ENCODE assay signal across 10 mouse cellular contexts in genomic region chr13:64373695-64374094, GRCm38 (mm10). TPM values are rescaled to one million over a fixed set of nuclear protein-coding genes. Genes with fewer than 3 reads are reported as not detected.
DNase-seq lines count a peak whose midpoint lies in the region; ATAC-seq and TF ChIP-seq lines count a peak whose summit lies in the region.
"Had no signal": no experiment of that assay in that cellular context is flagged by ENCODE, and none has a peak within 500 bp of the region (broad histone marks: within the 10 kb centered on the region; RNA-seq: fewer than 3 reads in every experiment).

No protein-coding gene starts in this region.

- no peak overlapping the region for H3K4me3 ChIP-seq in embryonic facial prominence, embryonic 14.5 days (ENCODE audit: low read depth, low read length)
- no peak overlapping the region for H3K4me3 ChIP-seq in embryonic facial prominence, embryonic 10.5 days
- H3K4me3 ChIP-seq in lung, postnatal 0 days (ENCODE audit: low read depth, low read length): no peak overlapping the region
- no peak overlapping the region for H3K4me3 ChIP-seq in cerebellum, adult 2 months (replicated peaks; ENCODE audit: insufficient read depth, low read depth, low read length)
- H3K4me3 ChIP-seq: embryonic facial prominence, embryonic 13.5 days had no signal

- TF ChIP-seq POLR2A in cerebellum, adult 2 months (IDR thresholded peaks at IDR 0.05; ENCODE audit: borderline replicate concordance, insufficient read depth, low read length): no peak

- no peak overlapping the region for H3K4me2 ChIP-seq in embryonic facial prominence, embryonic 14.5 days (ENCODE audit: low read depth, low read length)
- H3K4me2 ChIP-seq in lung, postnatal 0 days (replicated peaks; ENCODE audit: low read depth, low read length): no peak overlapping the region
- H3K4me2 ChIP-seq: embryonic facial prominence, embryonic 13.5 days; liver, embryonic 11.5 days had no signal

- no peaks in the 10 kb centered on the region for H3K27me3 ChIP-seq in embryonic facial prominence, embryonic 14.5 days (replicated peaks; ENCODE audit: control insufficient read depth, insufficient read depth, low read length)
- H3K27me3 ChIP-seq in embryonic facial prominence, embryonic 10.5 days (replicated peaks; ENCODE audit: low read depth, poor library complexity, severe bottlenecking): no peaks in the 10 kb centered on the region
- no peaks in the 10 kb centered on the region for H3K27me3 ChIP-seq in lung, postnatal 0 days (replicated peaks; ENCODE audit: insufficient read depth, low read length)
- H3K27me3 ChIP-seq in cerebellum, adult 2 months (ENCODE audit: control insufficient read depth, insufficient read depth, low read length): no peaks in the 10 kb centered on the region
- H3K27me3 ChIP-seq: embryonic facial prominence, embryonic 13.5 days had no signal

- no peak for TF ChIP-seq EP300 in lung, postnatal 0 days (IDR thresholded peaks at IDR 0.05)

- no peak for ATAC-seq in embryonic facial prominence, embryonic 14.5 days (ENCODE audit: low read depth)
- 0 out of 2 replicates have a peak, but pooled peaks have one; percentile 5 for ATAC-seq in common myeloid progenitor, adult 5-6 weeks (replicated peaks; ENCODE audit: low read depth, poor library complexity, severe bottlenecking)
- ATAC-seq in lung, postnatal 0 days: no peak

- 4% methylated on average over 1 of the region's 1 CpGs for WGBS in embryonic facial prominence, embryonic 14.5 days
- WGBS in embryonic facial prominence, embryonic 10.5 days: 19% methylated on average over 1 of the region's 1 CpGs
- WGBS in lung, postnatal 0 days: 0% methylated on average over 1 of the region's 1 CpGs
- 24% methylated on average over 1 of the region's 1 CpGs for WGBS in cerebellum, adult 2 months

- H3K9ac ChIP-seq in embryonic facial prominence, embryonic 14.5 days (ENCODE audit: low read depth, low read length): no peak overlapping the region
- no peak overlapping the region for H3K9ac ChIP-seq in lung, postnatal 0 days (replicated peaks; ENCODE audit: low read depth)
- H3K9ac ChIP-seq: embryonic facial prominence, embryonic 13.5 days had no signal

- no peak for TF ChIP-seq CTCF in lung, postnatal 0 days (IDR thresholded peaks at IDR 0.05)
- TF ChIP-seq CTCF in cerebellum, adult 2 months (IDR thresholded peaks at IDR 0.05; ENCODE audit: borderline replicate concordance, insufficient read depth, low read depth, low read length): no peak

- peak; percentile 68 for DNase-seq in embryonic facial prominence, embryonic 14.5 days (ENCODE audit: low spot score)
- no peak for DNase-seq in embryonic facial prominence, embryonic 10.5 days (ENCODE audit: low spot score)
- DNase-seq in left cerebral cortex, postnatal 14 days (ENCODE audit: low spot score in 2 of 2): peak; percentile 22 to 47
- no peak for DNase-seq in left cerebral cortex, adult 18-20 months (ENCODE audit: low spot score in 2 of 2)
- DNase-seq in lung, postnatal 0 days (ENCODE audit: low spot score): peak; percentile 28
- DNase-seq in cerebellum, adult 2 months: no peak
- no peak for DNase-seq in thymus, postnatal 25 days

- no peak overlapping the region for H3K27ac ChIP-seq in embryonic facial prominence, embryonic 14.5 days (replicated peaks; ENCODE audit: low read depth, low read length)
- H3K27ac ChIP-seq in embryonic facial prominence, embryonic 10.5 days (replicated peaks): no peak overlapping the region
- no peak overlapping the region for H3K27ac ChIP-seq in lung, postnatal 0 days (ENCODE audit: low read length)
- H3K27ac ChIP-seq in cerebellum, adult 2 months (ENCODE audit: insufficient read depth, low read length): no peak overlapping the region
- H3K27ac ChIP-seq: embryonic facial prominence, embryonic 13.5 days had no signal

- H3K9me3 ChIP-seq in embryonic facial prominence, embryonic 14.5 days (ENCODE audit: control insufficient read depth, low read length): no peaks in the 10 kb centered on the region
- H3K9me3 ChIP-seq in embryonic facial prominence, embryonic 10.5 days: no peaks in the 10 kb centered on the region
- no peaks in the 10 kb centered on the region for H3K9me3 ChIP-seq in lung, postnatal 0 days (ENCODE audit: low read length)
- H3K9me3 ChIP-seq: embryonic facial prominence, embryonic 13.5 days had no signal

- H3K4me1 ChIP-seq in embryonic facial prominence, embryonic 14.5 days (ENCODE audit: control insufficient read depth, insufficient read depth, low read length): peaks cover 8% of the 10 kb centered on the region; the same call in 1 of the 2 replicates
- H3K4me1 ChIP-seq in embryonic facial prominence, embryonic 10.5 days: peaks cover 10% of the 10 kb centered on the region
- H3K4me1 ChIP-seq in lung, postnatal 0 days (ENCODE audit: insufficient read depth, low read depth, low read length): no peaks in the 10 kb centered on the region
- no peaks in the 10 kb centered on the region for H3K4me1 ChIP-seq in cerebellum, adult 2 months (ENCODE audit: control insufficient read depth, insufficient read depth, low read length)

- intact Hi-C loops in left cerebral cortex, postnatal 14 days (cut with DNase I): no loop called here

- no peaks in the 10 kb centered on the region for H3K36me3 ChIP-seq in embryonic facial prominence, embryonic 14.5 days (ENCODE audit: control insufficient read depth, insufficient read depth, low read length)
- H3K36me3 ChIP-seq in embryonic facial prominence, embryonic 10.5 days (replicated peaks): no peaks in the 10 kb centered on the region
- no peaks in the 10 kb centered on the region for H3K36me3 ChIP-seq in lung, postnatal 0 days (ENCODE audit: insufficient read depth, low read length)
- H3K36me3 ChIP-seq: embryonic facial prominence, embryonic 13.5 days had no signal

RNA-seq across cellular contexts. Expression of gene Ctsl, which starts 3.0 kb away (rescaled TPM):
- polyA plus RNA-seq in embryonic facial prominence, embryonic 14.5 days (2014; fragmentation: Nextera tagmentation; extraction: Ambion mirVana): 213 and 225 TPM in 2 replicates
- 121 and 132 TPM in 2 replicates for polyA plus RNA-seq in embryonic facial prominence, embryonic 10.5 days (2016; fragmentation: Nextera tagmentation; extraction: Ambion mirVana)
- 100 to 1,000 TPM; 179 to 186 TPM for total RNA-seq in left cerebral cortex, postnatal 14 days (2021)
- 100 to 1,000 TPM; 117 to 124 TPM for total RNA-seq in left cerebral cortex, adult 18-20 months (2021)
- 52.0 and 75.0 TPM in 2 replicates for total RNA-seq in common myeloid progenitor, adult 5-6 weeks (2017)
- 251 and 269 TPM in 2 replicates for polyA plus RNA-seq in lung, postnatal 0 days (2015; fragmentation: Nextera tagmentation; extraction: Ambion mirVana)
- polyA plus RNA-seq in cerebellum, adult 2 months (2012; rRNA removed): 150 and 164 TPM in 2 replicates

RNA-seq across cellular contexts. Expression of gene Cdk20, which starts 58.4 kb away (rescaled TPM):
- 11.0 and 11.6 TPM in 2 replicates for polyA plus RNA-seq in embryonic facial prominence, embryonic 14.5 days (2014; fragmentation: Nextera tagmentation; extraction: Ambion mirVana)
- 10.2 and 11.7 TPM in 2 replicates for polyA plus RNA-seq in embryonic facial prominence, embryonic 10.5 days (2016; fragmentation: Nextera tagmentation; extraction: Ambion mirVana)
- total RNA-seq in left cerebral cortex, postnatal 14 days (2021): 10 to 100 TPM; 10.3 to 11.9 TPM
- total RNA-seq in left cerebral cortex, adult 18-20 months (2021): 10 to 100 TPM in 1 of 2 experiments, 1 to 10 TPM in 1; 9.9 to 11.9 TPM
- total RNA-seq in common myeloid progenitor, adult 5-6 weeks (2017): 0.34 and 4.9 TPM in 2 replicates
- polyA plus RNA-seq in lung, postnatal 0 days (2015; fragmentation: Nextera tagmentation; extraction: Ambion mirVana): 7.5 TPM in 2 replicates
- 27.9 and 28.5 TPM in 2 replicates for polyA plus RNA-seq in cerebellum, adult 2 months (2012; rRNA removed)

Comparison
In these comparisons a context has a peak if more than half of its experiments do, and no peak if none do; other contexts are left out.
1. DNase-seq: peak in embryonic facial prominence, embryonic 14.5 days (single experiment), left cerebral cortex, postnatal 14 days (2 of 2) and lung, postnatal 0 days (single experiment); none in embryonic facial prominence, embryonic 10.5 days (single experiment), left cerebral cortex, adult 18-20 months (0 of 2), cerebellum, adult 2 months (0 of 2) and thymus, postnatal 25 days (single experiment).